Mouse (Mus musculus) lung, embryonic 15.5 days (tissue): ENCODE measurements at regions not wholly inside any gene's neighbourhood (a gene's known extent, or its start where the extent isn't known, plus 50 kb on each side); places are given as distances from the start of the nearest gene placed in this dataset.

Source experiments
- ATAC-seq: fragments of 200-750 bp; cut with Nextera tagmentation; 2 replicates; pipeline ENCODE4 v1.8.0; 2017; ENCODE audit warnings: moderate number of reproducible peaks, borderline replicate concordance; ENCODE audit not compliant: low FRiP score, low TSS enrichment; ENCODE audit errors: extremely low read depth
- H3K27ac ChIP-seq: fragments of 300-500 bp; sonication (generic); 2 replicates; pipeline ENCODE4 v1.5.1; 2015; ENCODE audit warnings: moderate library complexity, mild to moderate bottlenecking, inconsistent platforms
- H3K27me3 ChIP-seq: fragments of 300-500 bp; sonication (generic); 2 replicates; pipeline ENCODE4 v1.6.1; 2015; ENCODE audit warnings: inconsistent platforms
- H3K36me3 ChIP-seq: fragments of 300-500 bp; sonication (generic); 2 replicates; pipeline ENCODE4 v1.6.1; 2015; ENCODE audit warnings: inconsistent platforms
- H3K4me1 ChIP-seq: fragments of 300-500 bp; sonication (generic); 2 replicates; pipeline ENCODE4 v1.6.1; 2015; ENCODE audit warnings: inconsistent platforms
- H3K4me2 ChIP-seq: fragments of 300-500 bp; sonication (generic); 2 replicates; pipeline ENCODE4 v1.6.1; 2015; ENCODE audit warnings: inconsistent platforms, mild to moderate bottlenecking, moderate library complexity
- H3K4me3 ChIP-seq: fragments of 300-500 bp; sonication (generic); 2 replicates; pipeline ENCODE4 v1.5.1; 2015; ENCODE audit warnings: mild to moderate bottlenecking, inconsistent platforms
- H3K9ac ChIP-seq: fragments of 300-500 bp; sonication (generic); 2 replicates; pipeline ENCODE4 v1.6.1; 2015; ENCODE audit warnings: inconsistent platforms
- H3K9me3 ChIP-seq: fragments of 300-500 bp; sonication (generic); 2 replicates; pipeline ENCODE4 v1.6.1; 2016; ENCODE audit warnings: inconsistent platforms
- WGBS: fragments of 180-500 bp; shearing (Covaris S2); methylation state at CpG from one replicate; pipeline ENCODE4 v1.1.7; 2015; 5-methylcytosine and 5-hydroxymethylcytosine counted together

DNA sequence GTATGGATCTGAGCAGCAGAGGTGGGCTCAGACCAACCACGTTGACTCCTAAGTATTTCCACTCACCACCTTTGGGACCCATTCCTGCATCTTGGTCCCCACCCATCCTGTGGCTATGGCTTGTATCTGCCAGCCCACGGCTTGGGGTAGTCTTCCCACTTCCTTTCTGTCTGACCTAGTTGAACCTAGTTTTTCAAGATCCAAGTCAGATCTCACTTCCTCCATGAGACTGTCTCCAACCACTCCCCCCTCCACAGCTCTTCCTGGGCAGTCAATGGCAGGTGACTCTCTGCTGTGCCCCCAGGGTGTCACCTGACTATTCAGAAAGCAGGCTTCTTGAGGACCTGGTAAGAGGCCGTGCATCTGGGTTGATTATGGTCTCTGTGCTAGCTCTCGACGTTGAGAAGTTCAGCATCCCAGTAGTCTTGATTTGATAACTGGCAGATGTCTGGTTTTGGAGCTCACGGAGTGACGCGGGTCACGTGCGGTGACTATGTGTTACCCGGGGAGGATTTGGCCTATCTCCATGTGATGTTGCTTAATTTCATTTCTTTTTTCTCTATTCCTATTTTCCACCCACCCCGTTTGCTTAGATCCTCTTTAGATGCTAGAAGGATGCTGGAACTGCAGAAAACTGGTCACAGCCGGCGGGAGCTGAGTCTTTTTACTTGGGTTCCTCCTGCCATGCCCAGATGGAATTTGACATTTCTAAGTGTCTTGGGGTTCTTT lies 147.5 kb upstream of the Mrps10 start:
- Histone ChIP-seq H3K9me3 (no peaks in the 10 kb centered on the region), H3K4me1 (peaks cover 13% of the 10 kb centered on the region), H3K4me2 (no peak overlapping the region), H3K27me3 (no peaks in the 10 kb centered on the region), H3K4me3 (no peak overlapping the region), H3K36me3 (no peaks in the 10 kb centered on the region), H3K9ac (no peak overlapping the region), H3K27ac (no peak overlapping the region)
- 85% methylated on average over 14 of the region's 14 CpGs for WGBS
- no peak for ATAC-seq

DNA sequence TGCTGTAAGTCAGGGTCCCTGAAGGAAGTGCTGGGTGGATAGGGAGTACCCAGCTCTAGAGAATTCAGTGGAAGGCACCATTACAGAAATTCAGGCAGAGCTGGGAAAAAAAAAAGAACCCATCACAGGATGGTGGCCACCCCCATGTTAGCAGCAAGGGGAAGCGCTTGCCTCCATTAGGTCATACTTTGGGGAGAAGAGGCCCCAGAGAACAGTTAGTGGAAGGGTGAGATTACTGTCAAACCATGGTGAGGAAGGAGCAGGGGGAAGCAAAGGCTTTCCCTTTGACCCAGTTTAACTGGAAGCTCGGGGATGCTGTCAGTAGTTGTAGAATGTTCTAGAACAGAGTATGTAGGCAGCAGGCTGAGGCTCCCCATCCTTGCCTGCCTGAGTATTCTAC lies 148.8 kb upstream of the Mrps10 start:
- no peak overlapping the region for H3K4me3 ChIP-seq
- H3K36me3 ChIP-seq: no peaks in the 10 kb centered on the region
- WGBS: 88% methylated on average over 2 of the region's 2 CpGs
- no peaks in the 10 kb centered on the region for H3K9me3 ChIP-seq
- ATAC-seq: no peak
- 0 out of 2 replicates have a peak, but pooled peaks cover 3% of the 10 kb centered on the region for H3K4me1 ChIP-seq
- no peak overlapping the region for H3K27ac ChIP-seq
- H3K9ac ChIP-seq: no peak overlapping the region
- H3K4me2 ChIP-seq: no peak overlapping the region
- H3K27me3 ChIP-seq: no peaks in the 10 kb centered on the region

DNA sequence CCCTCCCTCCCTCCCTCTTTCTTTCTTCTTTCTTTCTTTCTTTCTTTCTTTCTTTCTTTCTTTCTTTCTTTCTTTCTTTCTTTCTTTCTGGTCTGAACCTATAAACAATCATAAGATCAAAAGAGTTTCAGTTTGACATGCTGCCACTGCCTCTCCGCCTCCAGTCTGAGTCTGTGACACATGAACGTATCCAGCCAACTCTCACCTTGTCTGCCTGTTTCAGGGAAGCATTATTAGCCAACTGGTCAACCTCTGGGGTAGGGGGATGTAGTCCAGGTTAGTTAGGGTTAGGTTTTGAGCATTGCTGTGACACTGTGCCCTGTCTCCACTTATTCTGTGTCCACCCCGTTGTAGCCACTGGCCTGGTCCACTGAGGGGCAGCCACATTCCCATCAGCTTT lies 152.2 kb upstream of the Mrps10 start:
- no peak overlapping the region for H3K9ac ChIP-seq
- H3K9me3 ChIP-seq: no peaks in the 10 kb centered on the region
- H3K27ac ChIP-seq: no peak overlapping the region
- no peaks in the 10 kb centered on the region for H3K27me3 ChIP-seq
- no peak overlapping the region for H3K4me2 ChIP-seq
- H3K36me3 ChIP-seq: no peaks in the 10 kb centered on the region
- WGBS: 80% methylated on average over 3 of the region's 3 CpGs
- no peak overlapping the region for H3K4me3 ChIP-seq
- ATAC-seq: no peak
- H3K4me1 ChIP-seq: no peaks in the 10 kb centered on the region

DNA sequence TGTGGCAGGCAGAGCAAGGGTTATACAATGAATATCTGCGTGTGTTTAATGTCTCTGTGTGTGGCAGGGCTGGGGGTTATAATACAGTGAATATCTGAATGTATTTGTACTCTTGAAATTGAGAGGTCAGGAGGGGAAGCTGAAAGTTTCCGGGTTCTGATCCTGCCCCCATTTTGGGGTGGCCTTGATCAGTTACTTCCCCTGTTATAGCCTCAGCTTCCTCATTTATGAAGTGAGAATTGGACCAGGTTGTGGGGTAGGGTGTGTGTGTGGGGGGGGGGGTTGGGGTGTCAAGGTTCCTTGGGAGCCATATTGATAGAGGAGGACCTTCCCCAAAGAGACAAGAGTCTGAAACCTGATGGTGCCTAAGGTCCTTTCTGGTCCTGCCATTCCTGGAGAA lies 152.8 kb upstream of the Mrps10 start:
- no peak overlapping the region for H3K4me2 ChIP-seq
- ATAC-seq: no peak

DNA sequence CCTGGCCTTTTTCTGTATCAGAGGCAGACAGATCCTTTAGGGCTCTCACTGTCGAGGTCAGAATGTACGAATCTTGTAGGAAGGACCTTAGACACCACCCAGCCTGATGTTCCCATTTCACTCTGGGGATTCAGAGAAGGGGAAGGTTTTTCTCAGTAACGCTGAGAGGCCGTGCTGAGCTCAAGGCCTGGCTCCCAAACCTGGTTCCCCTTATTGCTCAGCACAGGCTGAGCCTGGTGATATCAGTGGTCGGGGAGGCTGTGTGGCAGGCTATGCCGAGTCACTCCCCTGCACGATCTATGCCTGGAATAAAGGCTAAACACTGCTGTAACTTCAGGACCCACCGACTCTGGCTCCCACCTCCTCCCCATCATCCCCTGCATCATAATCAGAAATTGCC lies 154.6 kb upstream of the Mrps10 start:
- 87% methylated on average over 8 of the region's 8 CpGs for WGBS

More for the DNA sequence above, 152.8 kb upstream of the Mrps10 start:
- Histone ChIP-seq H3K27ac (no peak overlapping the region), H3K27me3 (no peaks in the 10 kb centered on the region), H3K4me1 (no peaks in the 10 kb centered on the region), H3K9me3 (no peaks in the 10 kb centered on the region), H3K36me3 (no peaks in the 10 kb centered on the region), H3K4me3 (no peak overlapping the region), H3K9ac (no peak overlapping the region)
- WGBS: 80% methylated on average over 2 of the region's 2 CpGs

DNA sequence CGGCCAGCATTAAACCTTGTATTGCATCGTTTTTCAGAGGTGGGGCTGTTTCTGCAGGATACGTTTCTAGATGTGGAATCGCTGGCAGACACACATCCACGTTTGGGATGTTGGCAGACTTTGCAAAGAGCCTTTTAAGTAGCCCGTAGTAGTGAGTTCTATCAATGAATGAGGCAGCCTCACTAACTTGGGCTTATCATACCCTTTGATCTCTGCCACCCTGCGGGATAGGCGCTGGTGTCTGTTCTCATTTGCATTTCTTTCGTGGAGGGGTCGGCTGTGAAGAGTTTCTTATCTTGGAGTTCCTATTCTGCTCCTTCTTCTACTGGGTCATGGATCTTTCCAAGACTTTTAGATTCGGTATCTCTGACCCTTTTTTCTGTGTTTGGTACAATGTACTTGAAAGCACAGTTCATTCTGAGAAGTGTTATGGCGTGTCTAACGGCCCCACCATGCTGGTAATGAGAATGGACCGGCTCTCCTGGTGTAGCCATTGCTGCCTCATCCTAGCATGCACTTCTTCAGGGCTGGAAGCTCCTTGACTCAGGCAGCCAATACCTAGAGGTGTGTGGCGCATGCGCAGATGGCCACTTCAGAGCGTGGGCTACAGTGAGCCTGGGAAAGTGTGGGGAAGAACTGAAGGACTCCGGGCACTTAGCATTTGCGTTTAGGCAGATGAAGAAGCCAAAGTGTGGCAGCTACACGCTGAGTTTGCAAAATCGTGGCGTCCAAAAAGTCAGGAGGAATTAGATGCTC lies 158.1 kb upstream of the Mrps10 start:
- 65% methylated on average over 22 of the region's 22 CpGs for WGBS
- Histone ChIP-seq H3K36me3 (no peaks in the 10 kb centered on the region), H3K4me3 (no peak overlapping the region), H3K27ac (no peak overlapping the region), H3K9me3 (no peaks in the 10 kb centered on the region), H3K9ac (no peak overlapping the region), H3K27me3 (no peaks in the 10 kb centered on the region), H3K4me1 (no peaks in the 10 kb centered on the region), H3K4me2 (no peak overlapping the region)
- no peak for ATAC-seq

More for the DNA sequence above, 154.6 kb upstream of the Mrps10 start:
- H3K4me1 ChIP-seq: no peaks in the 10 kb centered on the region
- no peak overlapping the region for H3K27ac ChIP-seq
- H3K9me3 ChIP-seq: no peaks in the 10 kb centered on the region
- H3K36me3 ChIP-seq: no peaks in the 10 kb centered on the region
- no peak overlapping the region for H3K9ac ChIP-seq
- H3K4me2 ChIP-seq: no peak overlapping the region
- no peaks in the 10 kb centered on the region for H3K27me3 ChIP-seq
- no peak overlapping the region for H3K4me3 ChIP-seq
- no peak for ATAC-seq

DNA sequence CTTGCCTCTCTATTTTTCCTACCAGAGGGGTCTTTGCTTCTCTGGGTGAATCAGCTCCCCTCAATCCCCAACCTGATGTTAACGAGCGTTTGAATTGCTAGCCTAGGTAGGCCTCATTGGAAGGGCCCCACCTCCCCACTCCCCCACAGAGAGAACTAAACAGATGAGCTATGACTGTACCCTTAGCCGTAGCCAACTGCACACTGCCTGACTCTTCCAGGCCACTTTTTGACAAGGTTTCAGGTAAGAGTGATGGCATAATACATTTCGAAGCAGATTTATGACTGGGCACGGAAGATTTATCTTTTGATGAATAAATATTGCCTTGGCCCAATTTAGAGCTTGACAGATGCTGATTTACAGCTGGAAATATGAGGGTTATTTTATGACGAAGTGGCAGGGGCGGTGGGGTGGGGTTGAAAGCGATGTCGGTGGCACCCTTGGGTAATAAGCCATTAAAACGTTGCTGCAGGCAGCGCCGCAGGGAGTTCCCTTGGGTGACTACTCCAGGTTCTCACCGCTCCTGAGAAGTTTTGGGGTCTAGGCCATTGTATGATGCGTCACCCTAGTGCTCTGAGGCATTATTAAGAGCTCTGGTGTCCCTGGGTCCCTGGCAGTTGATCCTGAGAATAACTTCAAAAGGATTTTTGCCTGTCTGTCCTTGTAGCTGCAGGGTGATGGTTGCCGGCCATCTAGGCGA lies 159.7 kb upstream of the Mrps10 start:
- no peaks in the 10 kb centered on the region for H3K9me3 ChIP-seq
- no peak overlapping the region for H3K4me3 ChIP-seq
- no peaks in the 10 kb centered on the region for H3K27me3 ChIP-seq
- WGBS: 88% methylated on average over 16 of the region's 16 CpGs
- H3K27ac ChIP-seq: no peak overlapping the region
- peaks cover 5% of the 10 kb centered on the region; the same call in 1 of the 2 replicates for H3K4me1 ChIP-seq
- H3K9ac ChIP-seq: no peak overlapping the region
- no peak overlapping the region for H3K4me2 ChIP-seq
- H3K36me3 ChIP-seq: no peaks in the 10 kb centered on the region
- no peak for ATAC-seq

DNA sequence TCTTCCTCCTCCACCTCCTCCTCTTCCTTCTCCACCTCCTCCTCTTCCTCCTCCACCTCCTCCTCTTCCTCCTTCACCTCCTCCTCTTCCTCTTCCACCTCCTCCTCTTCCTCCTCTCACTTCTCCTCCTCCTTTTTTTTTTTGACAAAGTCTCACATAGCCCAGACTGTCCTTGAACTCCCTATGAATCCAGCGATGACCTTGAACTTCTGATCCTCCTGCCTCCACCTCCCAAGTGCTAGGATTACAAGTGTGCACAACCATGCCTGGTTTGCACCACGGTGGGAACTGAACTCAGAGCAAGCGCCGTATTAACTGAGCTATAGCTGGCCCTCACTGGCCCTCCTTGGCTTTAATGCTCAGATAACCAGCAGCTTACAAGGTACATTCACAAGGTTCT lies 161.2 kb upstream of the Mrps10 start:
- Histone ChIP-seq H3K27ac (no peak overlapping the region), H3K4me2 (no peak overlapping the region), H3K4me1 (peaks cover 14% of the 10 kb centered on the region; the same call in 1 of the 2 replicates), H3K36me3 (no peaks in the 10 kb centered on the region), H3K27me3 (no peaks in the 10 kb centered on the region), H3K4me3 (no peak overlapping the region), H3K9ac (no peak overlapping the region), H3K9me3 (no peaks in the 10 kb centered on the region)
- no peak for ATAC-seq
- 92% methylated on average over 4 of the region's 4 CpGs for WGBS

DNA sequence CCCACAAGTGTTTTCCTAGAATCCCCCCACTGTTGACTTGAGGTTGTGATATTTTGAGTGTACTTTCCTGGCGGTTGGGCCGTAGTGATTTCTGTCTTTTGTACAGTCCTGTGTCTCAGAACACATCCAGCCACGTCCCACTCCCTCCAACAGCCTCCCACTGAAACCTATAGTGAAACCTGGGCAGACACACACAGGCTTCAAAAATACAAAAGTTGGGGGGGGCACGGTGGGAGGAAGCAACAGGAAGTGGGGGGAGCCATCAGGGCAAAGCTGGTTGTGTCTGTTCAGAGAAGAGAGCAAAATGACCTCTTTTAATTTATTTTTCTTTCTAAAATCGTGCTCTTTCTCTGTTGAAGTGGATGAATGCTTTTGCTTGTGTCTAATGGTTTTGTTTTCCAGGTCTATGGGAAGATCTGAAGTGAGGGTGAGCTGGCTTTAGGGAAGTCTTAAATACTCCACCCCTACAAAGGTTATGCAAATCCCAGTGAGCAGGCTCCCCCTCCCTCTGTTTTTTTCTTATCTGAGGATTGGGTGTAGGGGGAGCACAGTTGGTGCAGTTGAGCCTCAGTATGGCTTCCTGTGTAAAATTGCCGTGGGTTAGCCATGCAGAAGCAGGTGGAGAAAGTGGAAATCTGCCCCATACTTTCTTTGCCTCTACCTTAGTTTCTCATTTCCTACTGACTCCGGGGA lies 164.1 kb upstream of the Mrps10 start:
- no peaks in the 10 kb centered on the region for H3K36me3 ChIP-seq
- 60% methylated on average over 7 of the region's 7 CpGs for WGBS
- no peak overlapping the region for H3K4me3 ChIP-seq
- no peaks in the 10 kb centered on the region for H3K9me3 ChIP-seq
- H3K9ac ChIP-seq: no peak overlapping the region
- no peaks in the 10 kb centered on the region for H3K27me3 ChIP-seq
- no peak for ATAC-seq
- H3K4me2 ChIP-seq: no peak overlapping the region
- H3K27ac ChIP-seq: no peak overlapping the region
- H3K4me1 ChIP-seq: peaks cover 22% of the 10 kb centered on the region; the same call in 1 of the 2 replicates

DNA sequence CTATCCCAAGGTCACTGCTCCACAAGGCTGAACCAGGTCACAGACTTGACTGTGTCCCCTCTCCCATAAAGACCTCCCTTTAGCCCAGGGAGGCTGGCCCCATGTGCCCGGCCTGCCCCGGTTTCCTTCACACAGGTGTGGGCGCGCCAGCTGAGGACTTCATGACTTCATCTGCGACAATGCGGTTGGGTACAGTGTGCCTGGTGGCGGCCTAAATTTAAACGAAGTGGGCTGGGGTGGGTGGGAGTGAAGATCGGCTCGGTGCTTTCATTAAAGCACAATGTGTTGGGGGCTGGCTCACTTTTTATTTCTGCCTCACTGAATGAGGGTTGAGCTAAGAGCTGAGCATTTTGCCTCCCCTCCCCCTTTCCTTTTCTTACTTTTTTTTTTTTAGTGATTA lies 169.5 kb upstream of the Mrps10 start:
- no peak for ATAC-seq
- Histone ChIP-seq H3K9ac (no peak overlapping the region), H3K4me2 (no peak overlapping the region), H3K9me3 (no peaks in the 10 kb centered on the region), H3K4me1 (peaks cover 46% of the 10 kb centered on the region), H3K27me3 (no peaks in the 10 kb centered on the region), H3K36me3 (no peaks in the 10 kb centered on the region), H3K27ac (no peak overlapping the region), H3K4me3 (no peak overlapping the region)
- 88% methylated on average over 10 of the region's 10 CpGs for WGBS

DNA sequence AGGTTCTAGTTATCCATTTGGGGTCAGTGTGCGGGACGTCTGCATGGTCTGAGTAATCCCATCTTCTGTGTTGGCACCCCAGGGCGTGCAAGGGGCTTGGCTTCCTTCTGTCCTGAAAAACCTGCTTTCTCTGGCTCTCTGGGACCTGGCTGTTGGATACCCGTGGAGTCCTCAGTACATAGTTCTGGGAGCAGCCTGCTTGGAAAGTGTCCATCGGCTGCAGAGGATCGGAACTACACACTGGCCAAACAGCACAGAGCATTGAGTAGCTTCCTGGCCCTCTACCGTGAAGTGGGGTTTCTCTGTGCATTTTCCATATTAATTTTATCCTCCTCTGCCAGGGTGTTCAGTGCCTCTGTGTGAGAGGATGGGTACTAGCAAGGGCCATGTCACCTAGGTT lies 170.7 kb upstream of the Mrps10 start:
- no peak for ATAC-seq
- H3K9ac ChIP-seq: no peak overlapping the region

More for the DNA sequence above, 170.7 kb upstream of the Mrps10 start:
- H3K27me3 ChIP-seq: no peaks in the 10 kb centered on the region
- WGBS: 42% methylated on average over 7 of the region's 7 CpGs
- no peak overlapping the region for H3K4me3 ChIP-seq
- no peak overlapping the region for H3K27ac ChIP-seq
- no peaks in the 10 kb centered on the region for H3K9me3 ChIP-seq
- no peak overlapping the region for H3K4me2 ChIP-seq
- H3K4me1 ChIP-seq: peaks cover 40% of the 10 kb centered on the region
- H3K36me3 ChIP-seq: 0 out of 2 replicates have a peak, but pooled peaks cover 3% of the 10 kb centered on the region
